Mouse (Mus musculus) brain, adult 2 months (tissue): ENCODE data around the gene Mob3b.
A peak's percentile ranks its signal among the peaks of the same experiment; 100 is the strongest.

Experiments used
- DNase-seq: peaks from one replicate; pipeline ENCODE4 v3.0.0; 2011; ENCODE audit warnings: low read depth, low spot score

Gene Mob3b

DNA sequence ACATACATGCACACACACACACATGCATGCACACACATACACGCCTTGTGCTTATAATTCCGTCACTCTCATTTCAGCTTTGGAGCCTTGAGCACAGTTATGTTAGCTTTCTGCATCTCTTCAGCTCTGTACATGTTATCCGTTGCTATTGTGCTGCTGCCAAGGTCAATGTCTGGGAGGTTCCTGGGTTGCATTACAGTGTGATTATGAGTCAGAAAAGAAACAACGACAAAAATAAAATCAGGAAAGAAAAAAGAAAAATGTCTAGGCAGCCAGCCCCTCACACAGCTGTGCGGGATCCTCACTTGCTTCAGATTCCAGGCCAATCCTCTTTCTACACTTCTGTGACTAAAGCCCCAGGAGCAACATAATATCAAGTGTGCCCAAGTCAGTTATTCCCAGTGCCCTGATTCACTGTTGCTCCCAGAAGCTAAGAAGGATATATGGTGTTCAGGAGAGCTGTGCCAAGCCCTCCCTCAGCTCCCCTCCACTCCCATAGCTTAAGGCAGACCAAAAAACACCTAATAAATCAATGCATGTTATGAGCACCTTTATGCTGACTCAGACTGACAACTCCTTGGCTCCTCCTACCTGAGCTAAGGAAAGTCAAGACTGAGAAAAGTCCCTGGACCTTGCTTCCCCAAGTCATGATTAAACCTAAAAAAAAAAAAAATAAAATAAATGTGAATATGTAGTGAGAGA, 152.1 kb downstream of the Mob3b start:
- no peak for DNase-seq

DNA sequence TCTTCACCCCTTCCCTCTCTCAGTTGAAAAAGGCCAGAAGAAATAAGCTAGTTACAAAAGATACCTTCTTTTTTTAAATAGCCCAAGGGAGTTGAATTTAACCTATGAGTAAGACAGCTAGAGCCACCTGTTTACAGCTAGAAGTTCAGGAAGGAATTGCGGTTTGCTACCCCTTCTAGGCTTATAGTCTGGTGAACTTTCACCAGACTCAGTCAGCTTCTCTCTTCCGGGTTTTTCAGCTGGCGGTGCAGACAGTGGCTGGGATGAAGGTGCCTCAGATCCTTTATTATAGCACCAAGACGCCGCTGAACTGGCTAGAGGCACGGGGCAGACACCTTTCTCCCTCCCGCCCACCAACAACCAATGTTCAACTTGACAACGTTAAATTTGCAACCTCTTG, 152.8 kb downstream of the Mob3b start:
- no peak for DNase-seq

DNA sequence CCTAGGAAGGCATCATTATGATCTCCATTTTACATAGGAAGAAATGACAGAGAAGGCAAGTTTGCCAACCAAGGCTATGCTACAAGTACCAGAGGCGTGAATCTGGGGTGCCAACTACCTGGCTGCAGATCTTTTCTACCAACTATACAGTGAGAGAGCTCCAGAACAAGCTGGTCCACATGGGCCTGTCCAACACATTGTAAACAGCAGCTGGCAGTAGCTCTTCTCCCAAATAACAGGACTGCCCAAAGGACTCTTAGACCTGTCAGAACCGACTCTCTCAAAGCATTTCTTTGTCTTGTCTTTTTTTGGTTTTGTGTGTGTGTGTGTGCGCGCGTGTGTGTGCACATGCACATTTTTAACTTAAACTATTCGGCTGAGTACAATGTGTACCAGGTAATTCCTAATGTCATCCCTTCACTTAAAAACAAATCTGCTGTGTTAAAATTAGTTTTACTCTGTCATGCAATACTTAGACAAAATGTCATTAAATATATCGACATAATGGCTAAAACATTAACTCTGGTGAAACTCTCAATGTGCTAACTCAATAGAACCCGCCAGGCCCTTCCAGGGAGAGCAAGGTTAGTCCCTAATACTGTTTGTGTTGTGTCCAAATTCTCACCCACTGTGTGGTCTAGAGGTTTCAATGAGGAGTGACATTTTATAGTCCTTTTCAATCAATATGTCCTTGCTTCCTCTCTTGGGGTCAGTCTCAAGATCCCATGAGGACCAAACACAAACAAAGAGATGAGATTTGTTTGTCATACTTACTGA, 153.5 kb downstream of the Mob3b start:
- DNase-seq, result no peak

DNA sequence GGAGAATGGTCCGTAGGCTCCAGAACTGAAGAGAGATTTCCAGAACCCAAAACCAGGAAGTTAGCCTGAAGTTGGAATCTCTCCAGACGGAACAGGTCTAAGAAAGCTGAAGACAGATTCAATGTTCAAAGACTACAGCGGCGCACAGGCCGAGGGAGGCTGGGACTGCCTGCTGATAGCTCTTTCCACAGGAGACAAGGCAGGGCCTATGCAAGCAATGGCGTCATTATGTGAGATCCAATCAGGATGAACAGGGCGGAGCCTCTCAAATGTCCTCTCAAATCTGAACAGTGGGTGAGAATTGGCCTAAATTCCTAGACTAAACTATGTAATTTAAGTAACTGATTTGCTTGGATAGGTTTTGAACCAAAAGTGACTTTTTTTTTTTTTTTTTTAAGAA, 160.7 kb downstream of the Mob3b start:
- no peak for DNase-seq

DNA sequence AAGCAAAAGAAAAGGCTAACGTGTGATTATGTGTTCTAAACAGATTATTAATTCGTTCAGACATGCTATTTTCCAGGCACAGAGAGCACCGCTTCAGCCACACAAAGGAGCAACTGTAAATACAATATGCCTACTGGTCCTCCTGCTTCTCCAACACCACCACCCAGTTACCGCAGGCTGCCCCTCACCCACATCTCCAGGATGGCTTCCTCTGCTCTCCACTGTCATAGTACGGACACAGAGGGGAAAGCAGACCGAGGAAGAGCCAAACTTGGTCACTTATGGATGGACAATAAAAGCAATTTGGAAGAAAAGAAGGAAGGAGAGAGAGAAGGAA, 163.7 kb downstream of the Mob3b start:
- no peak for DNase-seq

DNA sequence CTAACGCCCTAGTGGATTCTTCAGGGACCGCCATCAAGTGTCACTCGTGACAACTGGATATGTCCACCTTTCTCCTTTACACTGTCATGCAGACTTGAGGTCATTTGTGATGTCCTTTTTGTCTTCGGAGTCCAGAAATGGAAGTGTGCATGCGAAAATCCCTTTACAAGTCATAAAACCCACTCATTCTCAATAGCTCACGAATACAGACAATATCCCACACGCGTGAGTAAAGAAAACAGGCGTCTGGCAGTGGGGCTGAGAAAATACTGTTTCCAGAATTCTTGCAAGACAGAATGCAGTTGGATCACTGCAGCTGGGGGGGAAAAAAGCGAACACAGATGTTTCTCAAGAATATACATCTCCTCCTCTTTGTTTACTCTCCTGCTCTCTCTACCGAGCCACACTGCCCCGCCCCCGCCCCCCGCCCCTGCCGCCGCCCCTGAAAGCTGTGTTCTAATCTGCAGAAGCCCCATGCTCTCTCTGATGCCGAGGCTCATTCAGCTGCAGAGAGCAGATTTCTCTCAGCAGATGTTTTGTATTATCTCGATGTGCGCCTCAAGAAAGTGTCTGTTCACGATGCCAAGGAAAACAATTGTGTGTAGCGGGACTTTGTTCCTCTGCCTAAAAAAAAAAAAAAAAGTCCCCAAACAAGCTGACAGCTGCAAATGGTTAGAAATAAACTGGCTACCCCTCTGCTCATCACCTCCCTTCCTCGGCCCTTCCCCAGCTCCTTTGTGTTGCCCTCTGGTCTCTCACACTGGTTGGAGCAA, 164.2 kb downstream of the Mob3b start:
- peak; percentile 74 for DNase-seq

DNA sequence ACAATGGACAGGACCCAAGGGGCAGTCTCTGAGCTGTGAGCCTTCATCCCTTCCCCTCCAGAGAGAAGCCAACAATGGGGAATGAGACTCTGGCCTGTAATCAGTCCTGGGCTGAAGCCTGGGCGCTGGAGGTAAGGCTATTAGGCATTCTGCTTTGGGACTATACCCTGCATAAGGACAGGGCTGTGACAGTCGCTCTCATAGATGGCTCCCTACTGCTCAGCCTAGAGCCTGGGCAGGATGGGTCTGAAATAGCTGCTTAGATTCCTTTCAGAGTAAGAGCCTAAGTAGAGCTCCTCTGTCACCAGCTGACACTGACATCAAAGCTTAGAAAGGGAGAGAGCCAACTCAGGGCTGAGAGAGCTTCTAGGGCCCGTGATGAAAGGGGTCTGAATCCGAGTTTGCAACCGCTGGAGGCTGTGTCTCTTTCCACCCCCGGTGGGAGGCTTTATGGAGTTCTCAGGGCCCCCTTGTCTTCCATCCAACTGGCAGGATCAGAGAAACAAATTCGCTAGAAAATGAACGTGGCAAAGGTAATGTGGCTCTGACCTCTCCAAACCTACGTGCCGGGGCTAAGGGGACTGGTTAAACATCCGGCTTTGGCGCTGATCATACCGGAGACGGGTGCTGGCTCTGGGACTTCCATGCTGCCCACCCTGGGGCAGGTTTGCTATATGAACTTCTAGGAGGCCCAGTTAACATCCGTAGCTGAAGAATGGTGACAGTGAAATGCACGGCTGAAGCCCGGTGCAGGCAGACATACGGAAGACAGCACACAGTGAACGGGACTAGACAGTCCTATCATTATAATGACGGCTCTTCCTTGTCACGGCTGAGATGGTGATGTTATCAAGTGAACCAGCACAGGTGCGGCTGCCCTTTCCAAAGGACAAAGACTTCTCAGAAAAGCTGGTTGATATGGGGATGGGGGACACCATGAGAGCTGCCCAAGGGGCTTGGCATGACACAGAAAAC, 165.1 kb downstream of the Mob3b start:
- DNase-seq, result peak; percentile 29

DNA sequence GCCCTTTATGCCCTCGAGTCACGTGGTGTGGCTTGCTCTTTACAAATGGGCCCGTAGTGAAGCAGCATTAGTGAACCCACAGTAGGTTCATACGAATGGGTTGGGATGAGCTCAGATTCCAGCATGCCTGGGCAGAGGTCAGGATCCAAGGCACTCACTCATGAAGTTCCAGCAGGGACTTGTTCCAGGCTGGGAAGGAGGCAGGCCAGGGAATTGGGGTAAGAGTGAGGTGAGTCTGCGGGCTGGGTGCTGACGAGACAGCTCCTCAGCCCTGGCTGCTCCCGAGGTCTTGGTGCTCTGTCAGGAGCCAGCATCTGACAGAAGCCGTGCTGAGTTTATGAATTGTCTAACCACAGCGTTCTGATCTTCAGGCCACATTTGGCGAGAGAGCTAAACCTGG, 166.2 kb downstream of the Mob3b start:
- DNase-seq, result peak; percentile 19

DNA sequence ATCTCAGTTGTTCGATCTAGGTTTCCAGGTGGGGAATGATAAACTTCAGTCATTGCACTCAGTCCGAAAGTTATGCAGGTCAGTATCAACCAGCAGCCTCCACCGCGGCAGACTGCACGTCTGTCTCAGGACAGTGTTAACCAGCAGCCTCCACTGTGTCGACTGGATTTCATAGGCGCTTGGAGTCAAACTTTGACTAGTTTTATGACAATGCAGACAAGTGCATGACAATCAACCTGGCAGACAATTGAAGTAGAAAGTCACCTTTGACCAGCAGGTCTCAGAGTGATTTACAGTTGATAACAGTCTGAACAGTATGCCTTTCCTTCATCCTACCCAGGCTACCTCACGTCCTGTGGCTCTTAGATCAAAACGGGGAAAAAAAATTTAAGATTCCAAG, 166.6 kb downstream of the Mob3b start:
- no peak for DNase-seq

DNA sequence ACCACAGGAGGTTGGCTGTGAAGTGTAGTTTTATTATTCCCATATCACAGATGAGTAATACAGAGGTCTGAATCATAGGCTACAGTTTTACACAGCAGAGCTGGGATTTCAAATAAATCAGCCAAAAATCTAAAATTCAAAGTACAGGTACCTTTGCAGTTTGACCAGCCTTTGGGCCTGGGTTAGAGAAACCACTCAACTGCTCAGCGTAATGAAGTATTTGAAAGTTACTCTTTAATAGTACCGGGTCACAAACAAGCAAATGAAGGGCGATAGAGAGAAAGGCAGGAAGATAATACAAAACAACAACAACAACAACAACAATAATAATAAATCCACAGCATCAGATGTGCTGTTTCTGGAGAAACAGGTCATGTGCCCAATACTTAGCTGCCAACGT, 169.7 kb downstream of the Mob3b start:
- DNase-seq, result no peak

DNA sequence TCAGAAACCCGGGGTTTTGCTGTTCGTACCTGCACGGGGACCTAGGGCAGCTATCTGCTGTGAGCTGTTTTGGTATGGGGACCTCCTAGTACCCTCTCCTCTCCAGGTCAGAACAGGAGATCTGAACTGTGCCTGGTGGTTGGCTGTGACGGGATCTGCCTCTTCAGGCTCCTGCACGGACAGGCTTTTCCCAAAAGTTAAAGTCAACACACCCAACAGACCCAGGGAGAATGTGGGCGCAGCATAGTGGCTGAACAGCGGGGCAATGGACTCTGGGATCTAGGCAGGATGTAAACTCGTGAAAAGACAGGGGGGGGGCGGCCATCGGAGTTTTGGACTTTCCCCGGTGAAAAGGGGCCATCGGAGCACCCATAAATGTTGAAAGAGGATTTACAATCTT, 170.2 kb downstream of the Mob3b start:
- no peak for DNase-seq

DNA sequence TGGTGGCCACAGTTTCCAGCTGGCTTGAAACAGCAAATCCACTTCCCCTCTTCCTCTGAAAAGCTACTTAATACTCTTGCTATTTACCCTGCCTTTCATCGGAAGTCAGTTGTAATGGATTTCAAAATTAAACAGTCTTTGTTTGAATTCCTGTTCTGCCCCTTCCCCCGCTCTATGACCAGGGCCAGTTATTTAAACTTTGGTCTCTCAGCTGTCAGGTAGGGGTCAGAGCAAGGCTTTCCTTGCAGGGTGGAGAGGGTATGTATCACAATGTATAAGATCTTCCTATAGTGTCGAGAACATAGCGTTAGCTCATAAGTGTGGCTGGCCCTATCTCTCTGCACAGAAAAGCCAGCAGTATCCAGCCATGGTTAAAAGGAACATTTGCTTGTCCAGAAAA, 170.6 kb downstream of the Mob3b start:
- no peak for DNase-seq

DNA sequence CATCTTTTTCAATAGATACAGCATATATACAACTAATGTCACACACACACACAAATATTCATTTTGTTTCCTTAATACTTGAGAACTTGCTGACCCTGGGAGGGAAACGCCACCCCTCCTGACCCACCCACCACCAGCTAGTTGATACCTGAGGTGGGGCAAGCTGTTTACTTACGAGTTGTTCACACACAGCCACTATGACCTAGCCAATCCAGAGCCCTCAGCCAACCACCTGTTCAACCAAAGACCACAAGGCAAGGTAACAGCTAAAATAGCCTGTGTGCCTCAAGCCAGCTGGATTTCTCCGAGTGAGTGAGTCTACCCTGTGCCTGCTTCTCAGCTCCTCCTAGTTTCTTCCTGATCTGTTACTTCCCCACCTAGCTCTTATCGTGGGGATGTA, 172.9 kb downstream of the Mob3b start:
- DNase-seq, result no peak

DNA sequence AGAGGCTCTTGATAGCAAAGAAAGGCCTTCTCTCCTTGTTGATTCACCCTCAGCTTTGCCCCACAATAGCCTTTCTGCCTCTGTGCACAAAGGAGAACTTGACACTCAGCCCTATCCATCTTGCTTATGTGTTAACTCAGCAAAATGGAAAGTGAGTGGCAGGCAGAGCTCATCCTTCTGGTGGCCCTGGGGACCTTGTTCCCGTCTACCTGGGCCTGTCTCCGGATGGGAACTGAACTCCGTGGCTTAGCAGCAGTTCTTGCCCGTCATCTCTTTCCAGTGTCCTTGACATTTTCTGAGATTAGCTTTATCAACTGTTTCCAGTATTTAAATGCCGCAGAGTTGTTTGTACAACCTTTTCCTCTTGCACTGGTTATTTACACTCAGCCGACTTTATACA, 173.8 kb downstream of the Mob3b start:
- no peak for DNase-seq

DNA sequence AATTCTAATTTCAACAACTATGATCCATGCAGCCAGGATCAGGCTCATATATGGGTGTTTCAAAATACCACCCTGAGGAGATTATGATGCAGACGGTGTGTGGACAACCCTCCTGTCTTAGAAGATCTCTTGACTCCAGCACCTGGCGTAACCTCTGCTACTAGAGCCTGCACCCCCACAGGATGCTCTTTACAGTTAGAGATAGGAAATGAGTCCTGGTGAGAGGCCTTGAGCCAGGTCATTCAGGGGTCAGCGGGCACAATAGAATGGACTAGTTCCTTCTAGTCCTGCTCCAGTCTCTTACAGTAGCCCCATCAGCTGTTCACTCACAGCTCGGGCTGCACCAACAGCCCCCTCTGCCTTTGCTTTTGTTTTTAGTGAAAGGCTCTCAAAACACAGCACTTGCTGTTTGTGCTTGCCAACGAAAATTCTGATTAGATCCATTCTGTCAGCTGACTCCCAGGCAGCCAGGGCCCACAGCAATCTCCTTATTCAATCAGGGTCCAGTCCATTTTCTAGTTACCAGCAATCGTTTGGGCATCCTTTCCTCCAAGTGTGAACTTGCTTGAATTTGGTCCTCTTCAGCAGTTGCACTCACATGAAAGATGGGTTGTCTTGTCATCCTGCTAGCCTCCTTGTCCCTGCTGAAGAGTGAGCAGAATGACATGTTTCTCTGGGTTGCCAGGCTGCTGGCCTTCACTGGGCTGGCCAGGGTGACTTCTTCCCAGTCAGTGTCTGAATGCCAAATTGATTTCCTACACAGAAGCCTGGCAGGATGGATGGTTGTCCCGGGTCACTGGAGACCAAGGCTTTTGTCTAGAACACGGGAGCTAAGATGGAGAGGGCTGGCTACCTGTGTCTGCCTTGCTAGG, 175.7 kb downstream of the Mob3b start:
- DNase-seq, result peak; percentile 58

DNA sequence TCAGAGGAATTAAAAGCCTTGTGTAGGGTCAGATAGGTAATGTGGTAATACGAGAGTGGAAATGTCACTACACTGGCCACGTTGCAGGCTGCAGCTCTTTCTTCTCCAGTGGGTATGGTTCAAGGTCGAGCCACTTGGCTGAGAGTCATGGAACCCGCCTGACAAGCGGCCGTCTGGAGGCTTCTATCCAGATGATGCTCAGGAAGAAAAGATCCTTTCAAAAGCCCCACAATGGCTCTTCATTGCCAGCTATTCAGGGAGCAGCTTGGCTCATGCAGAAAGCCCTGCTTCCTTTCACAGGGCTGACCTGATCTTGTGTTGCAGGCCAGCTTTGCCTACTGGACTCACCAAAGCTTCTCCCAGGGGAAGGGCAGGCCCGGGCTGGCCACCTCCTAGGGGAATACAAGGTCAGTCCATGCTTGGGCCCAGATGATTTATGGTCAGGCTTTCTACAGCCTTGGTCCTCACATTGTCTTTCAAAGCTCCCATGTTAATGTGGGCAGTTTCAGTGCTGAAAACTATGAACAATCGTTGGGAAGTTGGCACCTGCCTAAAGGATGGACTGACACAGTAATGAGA, 176.7 kb downstream of the Mob3b start:
- peak; percentile 87 for DNase-seq

DNA sequence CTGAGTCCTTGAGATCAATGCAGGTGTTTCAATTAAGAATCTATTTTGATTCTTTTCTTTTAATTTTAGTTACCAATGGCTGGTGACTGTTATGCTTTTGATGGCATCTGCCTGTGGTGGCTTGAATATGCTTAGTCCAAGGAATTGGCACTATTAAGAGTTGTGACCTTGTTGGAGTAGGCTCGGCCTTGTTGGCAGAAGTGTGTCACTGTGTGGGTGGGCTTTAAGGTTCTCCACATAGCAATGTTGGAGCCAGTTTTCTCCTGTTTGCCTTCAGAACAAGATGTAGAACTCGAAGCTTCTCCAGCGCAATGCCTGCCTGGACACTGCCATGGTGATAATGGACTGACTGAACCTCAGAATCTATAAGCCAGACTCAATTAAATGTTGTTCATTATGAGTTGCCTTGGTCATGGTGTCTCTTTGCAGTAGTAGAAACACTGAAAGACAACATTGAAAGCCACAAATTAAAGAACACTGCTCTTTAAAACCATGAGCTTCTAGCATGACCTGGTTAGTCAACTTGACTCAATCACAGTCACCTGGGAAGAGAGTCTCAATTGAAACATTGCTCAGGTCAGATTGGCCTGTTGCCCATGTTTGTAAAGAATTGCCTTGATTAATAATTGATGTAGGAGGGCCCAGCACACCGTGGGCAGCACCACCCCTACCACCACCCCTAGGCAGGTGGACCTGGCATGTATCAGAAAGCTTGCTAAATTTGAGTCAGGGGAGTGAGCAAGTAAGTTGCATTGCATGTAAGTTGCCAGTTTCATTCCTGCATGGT, 180.2 kb downstream of the Mob3b start:
- DNase-seq, result no peak

DNA sequence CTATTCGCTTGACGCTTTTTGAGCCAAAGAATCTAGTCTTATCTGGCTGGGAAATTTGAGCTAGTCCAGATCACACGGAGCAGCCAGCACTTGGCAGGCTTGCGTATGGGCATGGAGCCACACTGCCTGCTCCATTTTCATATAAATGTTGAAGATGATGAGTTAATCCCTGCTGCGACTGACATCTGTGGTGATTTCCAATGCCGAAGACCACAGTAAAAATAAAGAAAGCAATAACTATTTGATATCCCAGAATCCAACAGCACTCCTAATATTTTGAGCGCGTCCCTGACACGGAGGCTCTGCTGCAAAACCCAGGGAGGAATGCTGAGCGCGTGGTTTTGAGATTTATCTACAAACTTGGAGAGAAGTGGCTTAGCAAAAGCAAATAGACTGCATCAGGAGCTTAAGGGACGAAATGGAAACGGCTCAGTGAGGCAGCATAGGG, 180.9 kb downstream of the Mob3b start:
- DNase-seq, result peak; percentile 86

DNA sequence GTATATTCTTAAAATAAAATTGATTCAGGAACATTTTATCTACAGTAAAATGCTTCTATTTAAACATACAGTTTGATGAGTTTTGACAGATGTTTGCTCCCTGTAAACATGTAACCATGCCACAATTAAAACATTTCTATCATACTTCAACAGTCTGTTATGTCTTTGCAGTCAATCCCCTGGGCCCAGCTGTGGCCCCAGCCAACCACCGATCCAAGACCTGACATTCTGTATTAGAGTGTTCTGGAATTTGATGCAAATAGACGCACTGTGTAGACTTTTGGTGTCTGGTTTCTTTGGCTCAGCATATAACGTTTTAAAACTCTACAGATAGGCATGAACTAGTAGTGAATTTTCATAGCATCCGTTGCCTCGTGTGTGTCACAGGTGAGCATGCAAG, 182.5 kb downstream of the Mob3b start:
- no peak for DNase-seq
